Mouse (Mus musculus): ENCODE measurements around the gene B4galt5. TPM values are rescaled to one million over a fixed set of nuclear protein-coding genes. Genes with fewer than 3 reads are reported as not detected.

B4galt5 gene
- total and polyA plus RNA-seq, 2 experiments from 2014 or later: 6.5 to 24.2 TPM

- Histone ChIP-seq H3K27me3 (ENCODE audit: control insufficient read depth, insufficient read depth, low read length) (0 out of 2 replicates have a peak, but pooled peaks cover 5% of the 10 kb centered on the region), H3K36me3 (replicated peaks; ENCODE audit: control insufficient read depth, insufficient read depth, low read length) (no peaks in the 10 kb centered on the region), H3K4me1 (ENCODE audit: control insufficient read depth, insufficient read depth) (no peaks in the 10 kb centered on the region), H3K9ac (replicated peaks; ENCODE audit: low read depth, low read length) (no peak overlapping the region), H3K4me2 (ENCODE audit: low read depth, low read length) (no peak overlapping the region), H3K4me3 (ENCODE audit: low read depth, low read length) (no peak overlapping the region), H3K9me3 (replicated peaks; ENCODE audit: control insufficient read depth, low read length) (no peaks in the 10 kb centered on the region), H3K27ac (ENCODE audit: low read depth) (no peak overlapping the region)
- WGBS: 81% methylated on average over 10 of the region's 10 CpGs
- ATAC-seq (ENCODE audit: insufficient read depth, low read depth) (no peak), DNase-seq (ENCODE audit: low spot score) (no peak)
- TF ChIP-seq EP300 (IDR thresholded peaks at IDR 0.05; ENCODE audit: low read depth) (no peak), CTCF (IDR thresholded peaks at IDR 0.05; ENCODE audit: low read depth) (no peak)
Measured at GRCm38 (mm10) chr2:167275856-167276255, 73.1 kb downstream of the B4galt5 start.

- H3K27ac ChIP-seq (ENCODE audit: low read depth): no peak overlapping the region
- 58% methylated on average over 10 of the region's 10 CpGs for WGBS
- H3K4me1 ChIP-seq (ENCODE audit: control insufficient read depth, insufficient read depth): no peaks in the 10 kb centered on the region
Measured at GRCm38 (mm10) chr2:167274713-167275465, 74.1 kb downstream of the B4galt5 start.

GRCm38 (mm10) chr2:167273206-167273740, 75.7 kb downstream of the B4galt5 start:
- no peak overlapping the region for H3K4me3 ChIP-seq (ENCODE audit: low read depth, low read length)
- WGBS: 64% methylated on average over 13 of the region's 13 CpGs
- peaks cover 2% of the 10 kb centered on the region; the same call in 1 of the 2 replicates for H3K4me1 ChIP-seq (ENCODE audit: control insufficient read depth, insufficient read depth)
- DNase-seq (ENCODE audit: low spot score) (no peak), ATAC-seq (ENCODE audit: insufficient read depth, low read depth) (no peak)
- TF ChIP-seq EP300 (IDR thresholded peaks at IDR 0.05; ENCODE audit: low read depth): no peak
- TF ChIP-seq CTCF (IDR thresholded peaks at IDR 0.05; ENCODE audit: low read depth): no peak
- H3K9ac ChIP-seq (replicated peaks; ENCODE audit: low read depth, low read length): no peak overlapping the region
- no peak overlapping the region for H3K4me2 ChIP-seq (ENCODE audit: low read depth, low read length)
- H3K36me3 ChIP-seq (replicated peaks; ENCODE audit: control insufficient read depth, insufficient read depth, low read length): no peaks in the 10 kb centered on the region
- no peak overlapping the region for H3K27ac ChIP-seq (ENCODE audit: low read depth)
- H3K27me3 ChIP-seq (ENCODE audit: control insufficient read depth, insufficient read depth, low read length): no peaks in the 10 kb centered on the region
- no peaks in the 10 kb centered on the region for H3K9me3 ChIP-seq (replicated peaks; ENCODE audit: control insufficient read depth, low read length)

More at GRCm38 (mm10) chr2:167274713-167275465, 74.1 kb downstream of the B4galt5 start:
- no peaks in the 10 kb centered on the region for H3K36me3 ChIP-seq (replicated peaks; ENCODE audit: control insufficient read depth, insufficient read depth, low read length)
- H3K4me2 ChIP-seq (ENCODE audit: low read depth, low read length): no peak overlapping the region
- TF ChIP-seq EP300 (IDR thresholded peaks at IDR 0.05; ENCODE audit: low read depth): no peak
- TF ChIP-seq CTCF (IDR thresholded peaks at IDR 0.05; ENCODE audit: low read depth): no peak
- no peak for ATAC-seq (ENCODE audit: insufficient read depth, low read depth)
- DNase-seq (ENCODE audit: low spot score): no peak
- no peak overlapping the region for H3K9ac ChIP-seq (replicated peaks; ENCODE audit: low read depth, low read length)
- H3K27me3 ChIP-seq (ENCODE audit: control insufficient read depth, insufficient read depth, low read length): no peaks in the 10 kb centered on the region
- no peak overlapping the region for H3K4me3 ChIP-seq (ENCODE audit: low read depth, low read length)
- H3K9me3 ChIP-seq (replicated peaks; ENCODE audit: control insufficient read depth, low read length): no peaks in the 10 kb centered on the region

- Histone ChIP-seq H3K9ac (replicated peaks; ENCODE audit: low read depth, low read length) (no peak overlapping the region), H3K27me3 (ENCODE audit: control insufficient read depth, insufficient read depth, low read length) (no peaks in the 10 kb centered on the region), H3K36me3 (replicated peaks; ENCODE audit: control insufficient read depth, insufficient read depth, low read length) (no peaks in the 10 kb centered on the region), H3K4me1 (ENCODE audit: control insufficient read depth, insufficient read depth) (peaks cover 8% of the 10 kb centered on the region; the same call in 1 of the 2 replicates), H3K9me3 (replicated peaks; ENCODE audit: control insufficient read depth, low read length) (no peaks in the 10 kb centered on the region), H3K4me3 (ENCODE audit: low read depth, low read length) (no peak overlapping the region), H3K27ac (ENCODE audit: low read depth) (no peak overlapping the region), H3K4me2 (ENCODE audit: low read depth, low read length) (no peak overlapping the region)
- ATAC-seq (ENCODE audit: insufficient read depth, low read depth): no peak
- no peak for DNase-seq (ENCODE audit: low spot score)
- TF ChIP-seq EP300 (IDR thresholded peaks at IDR 0.05; ENCODE audit: low read depth): no peak
- no peak for TF ChIP-seq CTCF (IDR thresholded peaks at IDR 0.05; ENCODE audit: low read depth)
- 87% methylated on average over 2 of the region's 3 CpGs for WGBS
Measured at GRCm38 (mm10) chr2:167272706-167273105, 76.3 kb downstream of the B4galt5 start.

GRCm38 (mm10) chr2:167271121-167271521, 77.9 kb downstream of the B4galt5 start:
- DNase-seq (ENCODE audit: low spot score): peak; percentile 30
- H3K4me2 ChIP-seq (ENCODE audit: low read depth, low read length): no peak overlapping the region
- H3K4me1 ChIP-seq (ENCODE audit: control insufficient read depth, insufficient read depth): peaks cover 12% of the 10 kb centered on the region; the same call in 1 of the 2 replicates
- no peak for TF ChIP-seq CTCF (IDR thresholded peaks at IDR 0.05; ENCODE audit: low read depth)
- TF ChIP-seq EP300 (IDR thresholded peaks at IDR 0.05; ENCODE audit: low read depth): no peak
- no peak overlapping the region for H3K9ac ChIP-seq (replicated peaks; ENCODE audit: low read depth, low read length)
- H3K9me3 ChIP-seq (replicated peaks; ENCODE audit: control insufficient read depth, low read length): no peaks in the 10 kb centered on the region
- peak; percentile 22; the same call in 1 of the 2 replicates for ATAC-seq (ENCODE audit: insufficient read depth, low read depth)
- WGBS: 54% methylated on average over 9 of the region's 9 CpGs
- no peaks in the 10 kb centered on the region for H3K36me3 ChIP-seq (replicated peaks; ENCODE audit: control insufficient read depth, insufficient read depth, low read length)
- no peaks in the 10 kb centered on the region for H3K27me3 ChIP-seq (ENCODE audit: control insufficient read depth, insufficient read depth, low read length)
- H3K27ac ChIP-seq (ENCODE audit: low read depth): no peak overlapping the region
- no peak overlapping the region for H3K4me3 ChIP-seq (ENCODE audit: low read depth, low read length)

Data from heart, postnatal 0 days (tissue).